Mouse (Mus musculus): ENCODE results near the gene Sclt1. TPM values are rescaled to one million over a fixed set of nuclear protein-coding genes. Genes with fewer than 3 reads are reported as not detected.

The Sclt1 gene
- 10 to 100 TPM in 1 of 2 experiments, 1 to 10 TPM in 1; 8.3 to 10.2 TPM for total RNA-seq (2023)

GRCm38 (mm10) chr3:41742278-41742934 lies at the start of gene Sclt1, which contains the start of gene D3Ertd751e:
TSS of gene Sclt1 (minus strand) at chr3:41742514.
TSS of gene D3Ertd751e (plus strand) at chr3:41742611.

Other genes with a start within 250 kb of the Sclt1 start
- gene Jade1, start 186.8 kb downstream of the Sclt1 start, total RNA-seq (2023), result 10 to 100 TPM; 14.6 to 18.7 TPM
- gene D3Ertd751e, start 97 bp upstream of the Sclt1 start, total RNA-seq (2023), result 1 to 10 TPM; 5.1 to 5.6 TPM